Mouse (Mus musculus) heart, embryonic 10.5 days (tissue): ENCODE data around the gene Ndufv3. TPM values are rescaled to one million over a fixed set of nuclear protein-coding genes. Genes with fewer than 3 reads are reported as not detected.
"Not testable (repeated sequence)": the region's sequence is repeated elsewhere in the genome, so short reads cannot be mapped to it uniquely, and the experiment has no call there.

Experiments used
- DNase-seq: peaks from one replicate; pipeline ENCODE4 v3.0.0-alpha.2; 2017; ENCODE audit warnings: low spot score
- H3K27ac ChIP-seq: fragments of 300-500 bp; sonication (generic); 2 replicates; pipeline ENCODE4 v1.5.1; 2016; ENCODE audit warnings: mild to moderate bottlenecking
- H3K27me3 ChIP-seq: fragments of 300-500 bp; sonication (generic); 2 replicates; pipeline ENCODE4 v1.6.1; 2016; ENCODE audit warnings: mild to moderate bottlenecking; ENCODE audit not compliant: poor library complexity, insufficient read depth, severe bottlenecking
- H3K36me3 ChIP-seq: fragments of 300-500 bp; sonication (generic); 2 replicates; pipeline ENCODE4 v1.6.1; 2016; ENCODE audit warnings: mild to moderate bottlenecking, moderate library complexity
- H3K4me1 ChIP-seq: fragments of 300-500 bp; sonication (generic); 2 replicates; pipeline ENCODE4 v1.6.1; 2016; ENCODE audit warnings: mild to moderate bottlenecking
- H3K4me3 ChIP-seq: fragments of 300-500 bp; sonication (generic); 2 replicates; pipeline ENCODE4 v1.5.1; 2016; ENCODE audit warnings: mild to moderate bottlenecking, moderate library complexity
- H3K9me3 ChIP-seq: fragments of 300-500 bp; sonication (generic); 2 replicates; pipeline ENCODE4 v1.6.1; 2016; ENCODE audit warnings: mild to moderate bottlenecking, moderate library complexity
- WGBS: fragments of 180-500 bp; shearing (Covaris S2); methylation state at CpG from one replicate; pipeline ENCODE4 v1.1.7; 2016; 5-methylcytosine and 5-hydroxymethylcytosine counted together
- polyA plus RNA-seq: library from polyadenylated mRNA; unstranded; fragments of >200 nt; fragmentation: Nextera tagmentation; extraction: Ambion mirVana; gene quantifications from 2 replicates; pipeline ENCODE4 v1.2.1, GENCODE M21; 2016

The Ndufv3 gene
- polyA plus RNA-seq, 1 experiment from 2014 or later = 392 TPM

- H3K27me3 ChIP-seq = no peaks in the 10 kb centered on the region
- no peak overlapping the region for H3K27ac ChIP-seq
- peaks cover 34% of the 10 kb centered on the region for H3K36me3 ChIP-seq
- no peak overlapping the region for H3K4me3 ChIP-seq
- no peak for DNase-seq
- 88% methylated on average over 6 of the region's 6 CpGs for WGBS
- no peaks in the 10 kb centered on the region for H3K9me3 ChIP-seq
- peaks cover 22% of the 10 kb centered on the region for H3K4me1 ChIP-seq
Observed at GRCm38 (mm10) chr17:31521948-31522347, 2.0 kb downstream of the Ndufv3 start.

- H3K9me3 ChIP-seq = no peaks in the 10 kb centered on the region
- no peaks in the 10 kb centered on the region for H3K27me3 ChIP-seq
- H3K4me3 ChIP-seq = no peak overlapping the region
- H3K4me1 ChIP-seq = peaks cover 15% of the 10 kb centered on the region
- H3K36me3 ChIP-seq = peaks cover 64% of the 10 kb centered on the region
- WGBS = 94% methylated on average over 4 of the region's 4 CpGs
- no peak overlapping the region for H3K27ac ChIP-seq
- no peak for DNase-seq
Observed at GRCm38 (mm10) chr17:31525114-31525513, 5.2 kb downstream of the Ndufv3 start.

GRCm38 (mm10) chr17:31525816-31526215 lies 5.9 kb downstream of the Ndufv3 start:
- H3K27me3 ChIP-seq = no peaks in the 10 kb centered on the region
- no peak overlapping the region for H3K4me3 ChIP-seq
- 98% methylated on average over 3 of the region's 3 CpGs for WGBS
- H3K9me3 ChIP-seq = no peaks in the 10 kb centered on the region
- no peak overlapping the region for H3K27ac ChIP-seq
- no peak for DNase-seq
- H3K36me3 ChIP-seq = peaks cover 70% of the 10 kb centered on the region
- peaks cover 14% of the 10 kb centered on the region for H3K4me1 ChIP-seq

- no peak overlapping the region for H3K27ac ChIP-seq
- no peaks in the 10 kb centered on the region for H3K9me3 ChIP-seq
- no peaks in the 10 kb centered on the region for H3K27me3 ChIP-seq
- peaks cover 68% of the 10 kb centered on the region for H3K36me3 ChIP-seq
- WGBS = 35% methylated on average over 15 of the region's 15 CpGs
- no peak for DNase-seq
- H3K4me1 ChIP-seq = no peaks in the 10 kb centered on the region
- H3K4me3 ChIP-seq = no peak overlapping the region
Observed at GRCm38 (mm10) chr17:31529314-31529713, 9.4 kb downstream of the Ndufv3 start.

- H3K27ac ChIP-seq = no peak overlapping the region
- peaks cover 55% of the 10 kb centered on the region for H3K36me3 ChIP-seq
- no peak for DNase-seq
- WGBS = 82% methylated on average over 14 of the region's 14 CpGs
- no peaks in the 10 kb centered on the region for H3K9me3 ChIP-seq
- H3K27me3 ChIP-seq = no peaks in the 10 kb centered on the region
- H3K4me3 ChIP-seq = no peak overlapping the region
- peaks cover 16% of the 10 kb centered on the region for H3K4me1 ChIP-seq
Observed at GRCm38 (mm10) chr17:31531441-31532158, 11.7 kb downstream of the Ndufv3 start.

- not testable (repeated sequence) for H3K27me3 ChIP-seq, H3K27ac ChIP-seq, DNase-seq, H3K4me3 ChIP-seq, H3K9me3 ChIP-seq
- 92% methylated on average over 4 of the region's 4 CpGs for WGBS
- Histone ChIP-seq H3K36me3 (peaks cover 48% of the 10 kb centered on the region), H3K4me1 (peaks cover 16% of the 10 kb centered on the region)
Observed at GRCm38 (mm10) chr17:31532331-31532730, 12.4 kb downstream of the Ndufv3 start.

- WGBS = 61% methylated on average over 4 of the region's 4 CpGs
- Histone ChIP-seq H3K27me3 (no peaks in the 10 kb centered on the region), H3K4me3 (no peak overlapping the region), H3K27ac (peak overlapping the region; percentile 79), H3K36me3 (peaks cover 20% of the 10 kb centered on the region), H3K4me1 (peaks cover 16% of the 10 kb centered on the region), H3K9me3 (no peaks in the 10 kb centered on the region)
- DNase-seq = no peak
Observed at GRCm38 (mm10) chr17:31535358-31535757, 15.4 kb downstream of the Ndufv3 start.

- Histone ChIP-seq H3K9me3 (no peaks in the 10 kb centered on the region), H3K4me1 (peaks cover 16% of the 10 kb centered on the region), H3K27ac (peak overlapping the region; percentile 79), H3K27me3 (no peaks in the 10 kb centered on the region), H3K4me3 (no peak overlapping the region), H3K36me3 (peaks cover 14% of the 10 kb centered on the region)
- DNase-seq = no peak
- 44% methylated on average over 8 of the region's 8 CpGs for WGBS
Observed at GRCm38 (mm10) chr17:31535871-31536629, 16.1 kb downstream of the Ndufv3 start.

GRCm38 (mm10) chr17:31540101-31540500 lies 20.2 kb downstream of the Ndufv3 start:
- no peak for DNase-seq
- 66% methylated on average over 3 of the region's 3 CpGs for WGBS
- peaks cover 16% of the 10 kb centered on the region for H3K4me1 ChIP-seq
- H3K4me3 ChIP-seq = no peak overlapping the region
- no peak overlapping the region for H3K27ac ChIP-seq
- H3K36me3 ChIP-seq = no peaks in the 10 kb centered on the region
- no peaks in the 10 kb centered on the region for H3K9me3 ChIP-seq
- no peaks in the 10 kb centered on the region for H3K27me3 ChIP-seq

GRCm38 (mm10) chr17:31540809-31541459 lies 21.0 kb downstream of the Ndufv3 start:
- H3K9me3 ChIP-seq = no peaks in the 10 kb centered on the region
- no peak overlapping the region; the same call in 1 of the 2 replicates for H3K27ac ChIP-seq
- H3K4me1 ChIP-seq = peaks cover 8% of the 10 kb centered on the region
- no peak overlapping the region for H3K4me3 ChIP-seq
- no peaks in the 10 kb centered on the region for H3K27me3 ChIP-seq
- WGBS = 70% methylated on average over 4 of the region's 4 CpGs
- no peaks in the 10 kb centered on the region for H3K36me3 ChIP-seq
- DNase-seq = no peak

GRCm38 (mm10) chr17:31541460-31541831 lies 21.5 kb downstream of the Ndufv3 start:
- peaks cover 3% of the 10 kb centered on the region; the same call in 1 of the 2 replicates for H3K4me1 ChIP-seq
- H3K4me3 ChIP-seq = no peak overlapping the region
- WGBS = 37% methylated on average over 6 of the region's 6 CpGs
- no peak overlapping the region for H3K27ac ChIP-seq
- DNase-seq = no peak
- no peaks in the 10 kb centered on the region for H3K9me3 ChIP-seq
- no peaks in the 10 kb centered on the region for H3K27me3 ChIP-seq
- H3K36me3 ChIP-seq = no peaks in the 10 kb centered on the region

GRCm38 (mm10) chr17:31543574-31543973 lies 23.7 kb downstream of the Ndufv3 start:
- 17% methylated on average over 6 of the region's 6 CpGs for WGBS
- DNase-seq = no peak
- Histone ChIP-seq H3K4me1 (peaks cover 9% of the 10 kb centered on the region; the same call in 1 of the 2 replicates), H3K36me3 (no peaks in the 10 kb centered on the region), H3K27ac (no peak overlapping the region), H3K27me3 (no peaks in the 10 kb centered on the region), H3K9me3 (no peaks in the 10 kb centered on the region), H3K4me3 (no peak overlapping the region)
